Mouse (Mus musculus): Measurements from ENCODE around the gene Olfr1386. TPM values are rescaled to one million over a fixed set of nuclear protein-coding genes. Genes with fewer than 3 reads are reported as not detected.

Gene Olfr1386
- total and polyA plus RNA-seq, 2 experiments from 2014 or later = not detected

GRCm38 (mm10) chr11:49518086-49518485 lies 53.2 kb downstream of the Olfr1386 start:
- no peak for DNase-seq
- TF ChIP-seq CTCF (IDR thresholded peaks at IDR 0.05; ENCODE audit: low read depth) = no peak
- WGBS = 74% methylated on average over 5 of the region's 5 CpGs
- H3K36me3 ChIP-seq (ENCODE audit: insufficient read depth) = no peaks in the 10 kb centered on the region
- H3K27me3 ChIP-seq (ENCODE audit: insufficient read depth, low read length) = no peaks in the 10 kb centered on the region
- H3K4me3 ChIP-seq (ENCODE audit: low read depth, low read length) = no peak overlapping the region
- no peak for ATAC-seq
- H3K4me1 ChIP-seq (ENCODE audit: insufficient read depth) = no peaks in the 10 kb centered on the region
- H3K4me2 ChIP-seq (ENCODE audit: low read depth) = no peak overlapping the region
- no peak overlapping the region for H3K9ac ChIP-seq
- H3K27ac ChIP-seq (ENCODE audit: low read depth, low read length) = no peak overlapping the region
- no peaks in the 10 kb centered on the region for H3K9me3 ChIP-seq (ENCODE audit: low read length)

GRCm38 (mm10) chr11:49519348-49519747 lies 54.5 kb downstream of the Olfr1386 start, which contains the start of gene Olfr1383:
Gene Olfr1383 (plus strand): TSS chr11:49519648.
- H3K27me3 ChIP-seq (ENCODE audit: insufficient read depth, low read length) = no peaks in the 10 kb centered on the region
- H3K9ac ChIP-seq = no peak within 1 kb of the TSS
- H3K4me1 ChIP-seq (ENCODE audit: insufficient read depth) = no peaks in the 10 kb centered on the region
- no peaks in the 10 kb centered on the region for H3K36me3 ChIP-seq (ENCODE audit: insufficient read depth)
- DNase-seq = no peak
- ATAC-seq = no peak
- no peak within 1 kb of the TSS for H3K27ac ChIP-seq (ENCODE audit: low read depth, low read length)
- no peak for TF ChIP-seq CTCF (IDR thresholded peaks at IDR 0.05; ENCODE audit: low read depth)
- H3K9me3 ChIP-seq (ENCODE audit: low read length) = no peaks in the 10 kb centered on the region
- no peak within 1 kb of the TSS for H3K4me2 ChIP-seq (ENCODE audit: low read depth)
- no peak within 1 kb of the TSS for H3K4me3 ChIP-seq (ENCODE audit: low read depth, low read length)

Other genes with a start within 250 kb of the Olfr1386 start
- 63.3 and 75.7 TPM in 2 replicates for gene Mgat1, start 220.9 kb upstream of the Olfr1386 start, total RNA-seq (2014; rRNA removed)
- 25.3 and 28.1 TPM in 2 replicates for gene Mgat1, start 220.9 kb upstream of the Olfr1386 start, polyA plus RNA-seq (2015; fragmentation: Nextera tagmentation; extraction: Ambion mirVana)
- 0.08 and 0.48 TPM in 2 replicates for gene Olfr1393, start 186.7 kb upstream of the Olfr1386 start, total RNA-seq (2014; rRNA removed)
- gene Olfr1393, start 186.7 kb upstream of the Olfr1386 start, polyA plus RNA-seq (2015; fragmentation: Nextera tagmentation; extraction: Ambion mirVana) = 0.10 TPM in 1 of 2 replicates, not detected in the other
- gene Olfr1392, start 179.8 kb upstream of the Olfr1386 start, total RNA-seq (2014; rRNA removed) = 0.31 and 0.95 TPM in 2 replicates
- gene Olfr1392, start 179.8 kb upstream of the Olfr1386 start, polyA plus RNA-seq (2015; fragmentation: Nextera tagmentation; extraction: Ambion mirVana) = 0.12 TPM in 1 of 2 replicates, not detected in the other
- gene Olfr10, start 160.3 kb upstream of the Olfr1386 start, total RNA-seq (2014; rRNA removed) = 0.10 TPM in 1 of 2 replicates, not detected in the other
- not detected in 2 replicates for gene Olfr10, start 160.3 kb upstream of the Olfr1386 start, polyA plus RNA-seq (2015; fragmentation: Nextera tagmentation; extraction: Ambion mirVana)
- not detected in 2 replicates for gene Olfr1391, start 142.3 kb upstream of the Olfr1386 start, total RNA-seq (2014; rRNA removed)
- not detected in 2 replicates for gene Olfr1391, start 142.3 kb upstream of the Olfr1386 start, polyA plus RNA-seq (2015; fragmentation: Nextera tagmentation; extraction: Ambion mirVana)
- not detected in 2 replicates for gene Olfr1390, start 129.9 kb upstream of the Olfr1386 start, total RNA-seq (2014; rRNA removed)
- not detected in 2 replicates for gene Olfr1390, start 129.9 kb upstream of the Olfr1386 start, polyA plus RNA-seq (2015; fragmentation: Nextera tagmentation; extraction: Ambion mirVana)
- not detected in 2 replicates for gene Olfr1389, start 42.0 kb upstream of the Olfr1386 start, total RNA-seq (2014; rRNA removed)
- gene Olfr1389, start 42.0 kb upstream of the Olfr1386 start, polyA plus RNA-seq (2015; fragmentation: Nextera tagmentation; extraction: Ambion mirVana) = not detected in 2 replicates
- gene Olfr1388, start 28.4 kb upstream of the Olfr1386 start, total RNA-seq (2014; rRNA removed) = 0.05 TPM in 1 of 2 replicates, not detected in the other
- gene Olfr1388, start 28.4 kb upstream of the Olfr1386 start, polyA plus RNA-seq (2015; fragmentation: Nextera tagmentation; extraction: Ambion mirVana) = 0.04 TPM in 1 of 2 replicates, not detected in the other
- gene Olfr1387, start 9.7 kb upstream of the Olfr1386 start, total RNA-seq (2014; rRNA removed) = not detected in 2 replicates
- gene Olfr1387, start 9.7 kb upstream of the Olfr1386 start, polyA plus RNA-seq (2015; fragmentation: Nextera tagmentation; extraction: Ambion mirVana) = not detected in 2 replicates
- 0.05 TPM in 1 of 2 replicates, not detected in the other for gene Olfr1385, start 24.0 kb downstream of the Olfr1386 start, total RNA-seq (2014; rRNA removed)
- not detected in 2 replicates for gene Olfr1385, start 24.0 kb downstream of the Olfr1386 start, polyA plus RNA-seq (2015; fragmentation: Nextera tagmentation; extraction: Ambion mirVana)
- gene Olfr1384, start 41.7 kb downstream of the Olfr1386 start, total RNA-seq (2014; rRNA removed) = not detected in 2 replicates
- not detected in 2 replicates for gene Olfr1384, start 41.7 kb downstream of the Olfr1386 start, polyA plus RNA-seq (2015; fragmentation: Nextera tagmentation; extraction: Ambion mirVana)
- not detected in 2 replicates for gene Olfr1383, start 54.6 kb downstream of the Olfr1386 start, total RNA-seq (2014; rRNA removed)
- gene Olfr1383, start 54.6 kb downstream of the Olfr1386 start, polyA plus RNA-seq (2015; fragmentation: Nextera tagmentation; extraction: Ambion mirVana) = not detected in 2 replicates
- not detected in 2 replicates for gene Olfr1382, start 63.2 kb downstream of the Olfr1386 start, total RNA-seq (2014; rRNA removed)
- gene Olfr1382, start 63.2 kb downstream of the Olfr1386 start, polyA plus RNA-seq (2015; fragmentation: Nextera tagmentation; extraction: Ambion mirVana) = not detected in 2 replicates
- gene Olfr1381, start 78.4 kb downstream of the Olfr1386 start, total RNA-seq (2014; rRNA removed) = not detected in 2 replicates
- not detected in 2 replicates for gene Olfr1381, start 78.4 kb downstream of the Olfr1386 start, polyA plus RNA-seq (2015; fragmentation: Nextera tagmentation; extraction: Ambion mirVana)
- gene Olfr1380, start 91.8 kb downstream of the Olfr1386 start, total RNA-seq (2014; rRNA removed) = not detected in 2 replicates
- gene Olfr1380, start 91.8 kb downstream of the Olfr1386 start, polyA plus RNA-seq (2015; fragmentation: Nextera tagmentation; extraction: Ambion mirVana) = not detected in 2 replicates
- gene Flt4, start 144.2 kb downstream of the Olfr1386 start, total RNA-seq (2014; rRNA removed) = 2.2 and 2.9 TPM in 2 replicates
- 1.0 and 1.1 TPM in 2 replicates for gene Flt4, start 144.2 kb downstream of the Olfr1386 start, polyA plus RNA-seq (2015; fragmentation: Nextera tagmentation; extraction: Ambion mirVana)
- gene Scgb3a1, start 198.6 kb downstream of the Olfr1386 start, total RNA-seq (2014; rRNA removed) = 2.7 TPM in 1 of 2 replicates, not detected in the other
- gene Scgb3a1, start 198.6 kb downstream of the Olfr1386 start, polyA plus RNA-seq (2015; fragmentation: Nextera tagmentation; extraction: Ambion mirVana) = 0.44 TPM in 1 of 2 replicates, not detected in the other
- gene Cnot6, start 247.7 kb downstream of the Olfr1386 start, total RNA-seq (2014; rRNA removed) = 45.4 and 63.9 TPM in 2 replicates
- gene Cnot6, start 247.7 kb downstream of the Olfr1386 start, polyA plus RNA-seq (2015; fragmentation: Nextera tagmentation; extraction: Ambion mirVana) = 19.4 and 31.9 TPM in 2 replicates

Data from forebrain, postnatal 0 days (tissue).